Mouse (Mus musculus): ENCODE results near the gene Scn3a.

The Scn3a gene

DNA sequence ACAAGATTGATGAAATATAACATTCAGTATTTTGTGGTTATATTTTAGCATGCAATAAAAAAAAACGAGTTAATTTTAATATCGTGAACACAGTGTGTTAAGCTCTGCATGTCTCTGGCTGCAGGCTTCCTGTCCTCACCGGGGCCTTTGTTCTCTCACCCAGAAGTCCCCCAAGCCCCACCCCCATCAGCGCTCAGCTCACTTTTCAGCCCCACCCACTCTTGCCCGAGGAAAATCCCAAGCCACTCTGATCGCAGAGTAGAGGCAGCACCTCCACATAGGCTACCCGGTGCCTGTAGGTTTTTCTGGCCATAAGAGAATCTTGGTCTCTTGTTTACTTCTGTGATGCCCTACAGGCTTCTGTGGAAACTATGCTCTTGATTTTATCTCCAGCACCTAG lies 153.2 kb downstream of the Scn3a start:
- in situ Hi-C loops (cut with MboI, MseI), result loop anchor here (5.0 to 25.0 kb wide), 5 partner anchors 148 to 998 kb away; partner anchors contain the start of gene Scn3a (in 1 of the 2)

DNA sequence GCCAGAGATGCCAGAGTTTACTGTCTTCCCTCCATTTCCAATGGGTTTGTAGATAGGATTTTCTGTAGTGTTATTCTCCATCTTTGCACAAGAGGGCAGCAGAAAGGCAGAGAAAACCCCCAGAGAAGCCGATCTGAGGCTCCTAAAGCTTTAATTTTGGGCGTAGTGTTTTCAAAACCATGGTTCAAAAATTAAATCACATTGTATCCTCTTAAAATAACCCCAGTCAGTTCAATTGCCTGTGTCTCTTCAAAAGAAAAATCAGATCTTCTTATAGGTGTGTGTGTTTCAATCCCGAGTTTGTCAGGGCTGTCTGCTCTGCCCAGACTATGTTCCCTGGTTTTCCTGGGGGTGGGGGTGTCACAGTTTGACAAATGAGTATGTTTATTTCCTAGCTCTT lies 153.7 kb downstream of the Scn3a start:
- in situ Hi-C loops (cut with MboI, MseI), result loop anchor here (5.0 to 25.0 kb wide), 5 partner anchors 149 to 999 kb away; partner anchors contain the start of gene Scn3a (in 1 of the 2)
